Mouse (Mus musculus): Measurements from ENCODE around the gene Mid2.

DNA sequence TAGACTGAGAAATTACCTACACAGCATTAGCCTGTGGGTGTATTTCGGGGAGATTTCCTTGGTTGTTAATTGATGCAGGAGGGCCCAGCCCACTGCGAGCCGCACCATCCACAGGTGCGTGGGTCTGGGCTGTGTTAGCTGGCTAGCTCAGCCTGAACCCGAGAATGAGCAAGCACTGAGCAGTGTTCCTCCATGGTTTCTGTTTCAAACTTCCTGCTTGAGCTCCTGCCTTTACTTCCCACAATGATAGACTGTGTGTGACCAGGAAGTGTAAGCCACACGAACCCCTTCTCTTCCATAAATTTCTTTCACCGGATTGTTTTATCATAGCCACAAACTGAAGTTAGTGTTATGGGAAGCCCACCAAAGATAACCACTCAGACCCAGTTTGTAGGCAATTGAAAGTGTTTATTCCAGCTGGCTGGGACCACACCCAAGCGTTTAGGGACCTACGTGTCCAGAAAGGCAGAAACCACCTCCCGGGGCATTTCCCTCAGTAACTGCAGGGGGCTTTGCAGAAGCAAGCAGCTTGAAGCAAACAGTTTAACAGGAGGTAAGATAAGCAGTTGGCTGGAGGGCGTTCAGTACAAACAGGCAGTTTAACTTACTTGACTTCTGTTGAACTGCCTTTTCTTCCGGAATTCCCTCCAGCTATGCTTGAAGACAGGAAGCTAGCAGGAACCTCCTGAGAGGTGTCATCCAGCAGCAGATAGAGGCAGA lies 39.4 kb upstream of the Mid2 start:
- no peak for TF ChIP-seq CTCF (IDR thresholded peaks at IDR 0.05; ENCODE audit: control insufficient read depth, insufficient read depth, insufficient replicate concordance, low read depth, low read length)
- no peak for TF ChIP-seq POLR2A (IDR thresholded peaks at IDR 0.05; ENCODE audit: control insufficient read depth, low read depth, low read length)
